Mouse (Mus musculus) retina, embryonic 14.5 days (tissue): ENCODE measurements around the gene Olfr98.
A peak's percentile ranks its signal among the peaks of the same experiment; 100 is the strongest.
"Not testable (repeated sequence)": the region's sequence is repeated elsewhere in the genome, so short reads cannot be mapped to it uniquely, and the experiment has no call there.

ENCODE experiments used
- DNase-seq: peaks from one replicate; pipeline ENCODE4 v3.0.0-alpha.2; 2015; ENCODE audit warnings: low spot score

The Olfr98 gene

GRCm38 (mm10) chr17:37263626-37264025 lies at the start of gene Olfr98:
TSS of gene Olfr98 (minus strand) at chr17:37263749.
- DNase-seq: no peak

GRCm38 (mm10) chr17:37310146-37310699 lies 46.7 kb upstream of the Olfr98 start:
- DNase-seq: no peak

- DNase-seq: peak; percentile 2
Measured at GRCm38 (mm10) chr17:37308483-37308882, 44.9 kb upstream of the Olfr98 start.

- no peak for DNase-seq
Measured at GRCm38 (mm10) chr17:37304213-37304612, 40.7 kb upstream of the Olfr98 start, which contains the start of gene Olfr101. TSS of gene Olfr101 (minus strand) at chr17:37304313.

- no peak for DNase-seq
Measured at GRCm38 (mm10) chr17:37283360-37283759, 19.8 kb upstream of the Olfr98 start, which contains the start of gene Olfr99. TSS of gene Olfr99 (minus strand) at chr17:37283460.

GRCm38 (mm10) chr17:37280331-37280730 lies 16.8 kb upstream of the Olfr98 start:
- DNase-seq: no peak

- no peak for DNase-seq
Measured at GRCm38 (mm10) chr17:37276573-37276972, 13.0 kb upstream of the Olfr98 start.

GRCm38 (mm10) chr17:37275626-37276248 lies 12.2 kb upstream of the Olfr98 start:
- DNase-seq: no peak

GRCm38 (mm10) chr17:37270702-37271092 lies 7.1 kb upstream of the Olfr98 start:
- no peak for DNase-seq

GRCm38 (mm10) chr17:37270058-37270701 lies 6.6 kb upstream of the Olfr98 start, which contains the start of gene H2-M3:
TSS of gene H2-M3 (plus strand) at chr17:37270220.
- DNase-seq: peak; percentile 92

GRCm38 (mm10) chr17:37250544-37250943 lies 13.0 kb downstream of the Olfr98 start:
- peak; percentile 25 for DNase-seq

- no peak for DNase-seq
Measured at GRCm38 (mm10) chr17:37249460-37249859, 14.1 kb downstream of the Olfr98 start.

- no peak for DNase-seq
Measured at GRCm38 (mm10) chr17:37246715-37247114, 16.8 kb downstream of the Olfr98 start.

GRCm38 (mm10) chr17:37242198-37242597 lies 21.4 kb downstream of the Olfr98 start:
- DNase-seq: no peak

GRCm38 (mm10) chr17:37237230-37237629 lies 26.3 kb downstream of the Olfr98 start, which contains the start of gene Olfr97:
TSS of gene Olfr97 (minus strand) at chr17:37237330.
- not testable (repeated sequence) for DNase-seq

GRCm38 (mm10) chr17:37221879-37222278 lies 41.7 kb downstream of the Olfr98 start:
- DNase-seq: peak; percentile 17

GRCm38 (mm10) chr17:37219846-37220245 lies 43.7 kb downstream of the Olfr98 start, which contains the start of gene Olfr96:
TSS of gene Olfr96 (plus strand) at chr17:37220146.
- no peak for DNase-seq

GRCm38 (mm10) chr17:37218486-37218885 lies 45.1 kb downstream of the Olfr98 start:
- no peak for DNase-seq

- DNase-seq: no peak
Measured at GRCm38 (mm10) chr17:37213018-37213417, 50.5 kb downstream of the Olfr98 start, which contains the start of gene Olfr95. TSS of gene Olfr95 (minus strand) at chr17:37213118.
